Mouse (Mus musculus): ENCODE measurements around the gene Hoxd12.
A peak's percentile ranks its signal among the peaks of the same experiment; 100 is the strongest.

The Hoxd12 gene

GRCm38 (mm10) chr2:74709465-74710419 is 34.9 kb downstream of the Hoxd12 start:
- DNase-seq (ENCODE audit: low spot score) = no peak

- DNase-seq (ENCODE audit: low spot score) = no peak
These were observed 36.2 kb downstream of the Hoxd12 start for GRCm38 (mm10) chr2:74710929-74711543.

DNA sequence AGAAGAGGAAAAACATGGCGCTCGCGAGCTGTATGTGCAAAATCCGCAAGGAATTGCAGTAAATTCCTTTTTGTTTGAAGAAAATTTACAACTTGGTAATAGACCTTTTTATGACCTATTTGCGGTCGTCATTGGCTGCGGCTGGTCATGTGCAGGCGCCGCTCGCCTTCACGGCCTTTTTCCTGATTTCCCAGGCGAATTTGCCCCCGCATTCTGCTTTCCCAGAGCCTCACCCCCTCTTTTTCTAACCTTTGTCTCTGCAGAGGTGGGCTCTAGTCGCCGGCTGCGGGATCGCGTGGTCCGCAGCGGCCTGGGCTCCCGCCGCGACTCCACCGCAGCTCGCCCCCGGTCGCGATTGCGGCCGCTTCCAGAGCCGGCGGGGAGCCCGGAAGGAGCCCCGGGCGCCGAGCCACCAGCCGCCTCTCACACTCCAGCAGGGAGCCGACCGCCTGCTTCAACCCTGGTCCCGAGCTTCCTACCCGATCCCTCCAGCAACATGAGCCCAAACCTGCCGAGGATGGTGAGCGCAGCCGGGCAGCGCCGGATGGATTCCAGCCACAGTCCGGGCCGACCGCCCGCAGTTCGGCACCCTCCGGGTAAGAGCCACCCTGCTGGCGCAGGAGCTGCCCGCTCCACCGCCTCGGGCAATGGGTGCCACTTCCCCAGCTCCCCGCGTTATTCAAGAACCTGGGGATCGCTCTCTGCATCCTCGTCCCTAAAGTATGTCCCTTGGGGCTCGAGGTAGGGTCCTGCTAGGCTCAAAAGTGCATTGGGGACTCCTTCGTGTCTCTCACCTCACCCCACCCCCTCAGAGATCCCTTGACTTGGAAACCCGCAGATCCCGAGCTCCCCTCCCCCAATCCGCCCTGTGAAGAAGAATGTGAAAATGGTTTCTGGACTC is 37.2 kb downstream of the Hoxd12 start, which contains the start of the genes Hoxd3 and Hoxd4:
TSS of gene Hoxd3 (plus strand) at position 207 of the 901 bp plus-strand sequence.
TSS of gene Hoxd4 (plus strand) at position 209 of the 901 bp plus-strand sequence.
- DNase-seq (ENCODE audit: low spot score) = no peak

DNA sequence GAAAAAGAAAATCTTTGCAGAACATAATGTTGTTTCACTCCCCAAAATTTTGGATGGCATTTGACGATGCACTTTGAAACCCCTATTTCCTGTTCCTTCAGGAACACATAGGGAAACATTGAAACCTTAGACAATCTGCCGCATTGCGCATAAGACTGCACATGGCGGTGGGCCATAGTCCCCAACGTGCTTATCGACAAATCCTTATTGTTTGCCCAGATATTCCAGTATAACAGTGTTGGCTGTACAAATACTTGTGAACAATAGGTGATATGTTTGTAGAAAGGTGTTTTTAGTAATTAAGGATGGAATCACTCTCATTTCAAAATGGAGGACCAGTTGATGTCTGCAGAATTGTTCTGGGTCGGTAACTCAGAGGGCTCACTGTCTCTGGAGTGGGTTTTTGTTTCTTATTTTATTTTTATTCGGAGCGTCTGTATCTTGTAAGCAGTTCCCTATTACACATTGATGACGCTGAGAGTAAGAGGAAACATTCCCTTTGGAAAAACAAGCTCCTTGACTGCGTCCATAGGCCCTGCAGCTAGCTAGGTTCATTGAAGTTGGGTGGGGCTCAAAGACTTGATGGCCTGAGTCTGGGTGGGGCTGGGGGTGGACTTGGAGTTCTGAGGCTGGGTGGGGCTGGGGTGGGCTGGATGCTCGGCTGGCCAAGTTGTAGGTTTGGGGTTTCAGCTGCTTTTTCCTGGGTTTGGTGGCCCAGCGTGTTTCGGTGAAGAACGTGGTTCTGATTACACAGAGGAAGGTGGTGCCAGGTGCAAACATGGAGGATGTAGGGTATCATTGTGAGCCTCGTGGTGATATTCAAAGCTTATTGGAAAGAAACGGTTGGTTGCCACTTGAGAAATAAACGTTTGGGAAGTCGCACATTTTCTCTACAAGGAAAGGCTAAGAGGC is 38.7 kb downstream of the Hoxd12 start:
- no peak for DNase-seq (ENCODE audit: low spot score)

DNA sequence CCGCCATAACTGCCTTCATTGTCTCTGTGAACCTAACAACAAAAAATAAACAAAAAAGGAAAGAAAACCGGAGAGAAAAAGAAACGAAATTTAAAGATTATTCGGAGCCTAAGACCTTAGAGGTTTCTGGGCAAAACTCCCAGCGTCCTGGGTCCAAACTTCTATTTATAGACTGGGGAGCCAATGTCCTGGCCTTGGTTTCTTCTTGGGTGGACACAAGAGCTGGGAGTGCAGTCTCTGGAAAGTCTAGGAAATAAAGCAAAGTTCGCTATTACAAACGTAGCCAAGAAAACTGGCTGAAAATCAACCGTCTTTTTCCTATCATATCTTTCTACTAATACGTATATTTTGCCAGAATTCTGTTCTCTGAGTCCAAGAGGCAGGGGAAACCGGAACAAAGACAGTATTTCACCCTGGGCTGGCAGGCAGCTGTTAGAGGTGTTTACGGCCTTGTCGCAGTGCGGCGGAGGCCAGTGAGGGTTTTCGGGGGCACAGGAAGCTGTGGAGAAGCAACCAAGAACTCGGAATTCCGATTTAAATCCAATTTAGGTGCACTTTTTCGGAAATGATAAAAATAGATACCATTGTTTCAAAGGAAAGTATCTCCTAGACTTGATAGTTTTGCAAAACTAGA is 39.5 kb downstream of the Hoxd12 start:
- DNase-seq (ENCODE audit: low spot score) = no peak

GRCm38 (mm10) chr2:74714881-74715280 is 40.1 kb downstream of the Hoxd12 start:
- no peak for DNase-seq (ENCODE audit: low spot score)

- peak; percentile 88 for DNase-seq (ENCODE audit: low spot score)
These were observed 40.9 kb downstream of the Hoxd12 start for GRCm38 (mm10) chr2:74715504-74716241.

- DNase-seq (ENCODE audit: low spot score) = no peak
These were observed 45.6 kb downstream of the Hoxd12 start for GRCm38 (mm10) chr2:74720384-74720783.

DNA sequence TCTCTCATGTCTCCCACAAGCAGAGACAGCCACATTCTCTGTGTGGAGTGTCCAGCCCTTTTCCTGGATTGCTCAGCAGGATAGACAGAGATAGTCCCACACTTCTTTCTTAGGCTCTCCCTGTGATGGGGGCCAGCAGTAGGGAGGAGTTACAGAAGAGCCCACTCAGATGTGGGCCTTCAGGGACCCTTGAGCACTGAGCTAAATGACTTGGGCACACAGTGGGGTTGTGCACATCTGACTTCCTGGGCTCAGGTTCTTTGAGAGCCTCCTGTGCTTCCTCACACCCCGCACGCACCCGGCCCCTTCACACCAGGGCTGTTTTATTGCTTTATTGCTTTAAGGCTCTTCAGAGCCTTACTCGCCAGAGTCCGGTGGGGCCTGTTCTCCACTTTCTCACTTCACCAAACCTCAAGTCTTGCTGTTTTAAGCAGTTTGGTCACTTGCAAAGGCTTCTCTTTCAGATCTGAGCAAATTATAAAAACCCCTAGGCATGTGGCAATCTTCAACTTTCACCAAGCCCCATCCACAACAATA is 46.2 kb downstream of the Hoxd12 start:
- DNase-seq (ENCODE audit: low spot score) = no peak

DNA sequence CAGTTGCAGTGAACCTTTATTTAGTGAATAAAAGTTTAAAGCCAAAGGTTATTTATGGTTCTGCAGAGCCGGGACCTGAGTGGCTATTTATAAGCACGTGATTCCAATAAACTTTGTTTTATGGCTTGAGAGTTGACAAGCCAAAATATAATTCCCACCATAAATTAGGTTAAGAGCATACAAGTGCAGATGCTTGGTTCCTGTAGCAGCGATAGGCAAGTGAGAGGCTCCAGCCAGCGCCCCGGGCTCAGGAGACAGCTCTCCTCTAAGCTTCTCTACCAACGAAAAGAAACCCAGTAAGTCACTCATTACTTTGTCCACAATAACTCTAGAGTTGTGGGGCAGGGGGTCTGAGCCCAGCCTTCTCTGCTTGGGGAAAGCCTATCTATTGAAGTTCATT is 47.1 kb downstream of the Hoxd12 start:
- no peak for DNase-seq (ENCODE audit: low spot score)

DNA sequence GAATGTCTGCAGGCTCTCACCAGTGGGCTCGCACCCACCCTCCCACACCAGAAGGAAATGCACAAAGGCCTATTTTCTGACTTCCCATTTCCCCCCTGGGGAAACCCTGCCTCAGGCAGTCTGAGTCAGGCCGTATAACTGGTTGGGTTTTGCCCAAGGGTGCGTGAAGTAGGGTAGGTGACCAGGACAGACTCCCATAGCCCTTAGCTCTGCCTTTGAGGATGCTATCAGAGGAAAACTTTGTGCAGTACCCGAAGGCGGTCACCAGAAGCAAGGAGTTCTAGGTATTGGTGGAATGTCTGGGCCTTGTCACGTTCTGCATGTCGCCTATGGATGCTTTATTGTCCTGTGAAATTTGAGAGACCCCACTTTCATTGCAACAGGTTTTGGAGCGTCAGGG is 48.1 kb downstream of the Hoxd12 start:
- no peak for DNase-seq (ENCODE audit: low spot score)

GRCm38 (mm10) chr2:74724244-74725015 is 49.6 kb downstream of the Hoxd12 start:
- DNase-seq (ENCODE audit: low spot score) = no peak

GRCm38 (mm10) chr2:74725171-74725570 is 50.4 kb downstream of the Hoxd12 start:
- DNase-seq (ENCODE audit: low spot score) = no peak

DNA sequence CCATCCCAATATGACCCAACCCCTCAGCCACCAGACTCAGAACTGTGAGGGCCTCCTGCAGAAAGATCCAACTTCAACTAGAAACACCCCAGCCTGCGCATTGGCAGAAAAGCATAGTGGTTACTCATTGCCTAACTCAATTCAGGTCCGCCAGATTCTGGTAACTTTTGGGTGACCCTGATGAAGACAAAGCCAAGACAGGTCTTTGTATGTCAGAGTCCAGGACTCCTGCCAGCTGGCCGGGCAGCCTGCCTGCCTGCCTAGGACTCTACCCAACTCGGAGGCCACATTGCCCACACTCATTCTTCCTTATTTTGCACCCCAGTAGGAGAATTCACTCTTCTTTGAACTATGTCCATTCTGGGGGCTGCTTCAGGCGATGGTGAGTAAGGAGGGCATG is 51.7 kb downstream of the Hoxd12 start, which contains the start of gene Gm28230:
TSS of gene Gm28230 (plus strand) at position 178 of the 400 bp plus-strand sequence.
- DNase-seq (ENCODE audit: low spot score) = no peak

GRCm38 (mm10) chr2:74726973-74727639 is 52.3 kb downstream of the Hoxd12 start:
- DNase-seq (ENCODE audit: low spot score) = no peak
